Mouse (Mus musculus) limb, embryonic 10.5 days (tissue): ENCODE results near the gene Tmc5. TPM values are rescaled to one million over a fixed set of nuclear protein-coding genes. Genes with fewer than 3 reads are reported as not detected.

Experiments
- DNase-seq: peaks from one replicate; pipeline ENCODE4 v3.0.0-alpha.2; 2017; ENCODE audit warnings: low spot score
- H3K27ac ChIP-seq: fragments of 300-500 bp; sonication (generic); 2 replicates; pipeline ENCODE4 v1.5.1; 2016; ENCODE audit warnings: mild to moderate bottlenecking
- H3K27me3 ChIP-seq: fragments of 300-500 bp; sonication (generic); 2 replicates; pipeline ENCODE4 v1.6.1; 2016; ENCODE audit warnings: low read depth, mild to moderate bottlenecking; ENCODE audit not compliant: poor library complexity, severe bottlenecking
- H3K36me3 ChIP-seq: fragments of 300-500 bp; sonication (generic); 2 replicates; pipeline ENCODE4 v1.6.1; 2016; ENCODE audit warnings: mild to moderate bottlenecking, moderate library complexity
- H3K4me1 ChIP-seq: fragments of 300-500 bp; sonication (generic); 2 replicates; pipeline ENCODE4 v1.6.1; 2016
- H3K4me3 ChIP-seq: fragments of 300-500 bp; sonication (generic); 2 replicates; pipeline ENCODE4 v1.5.1; 2016; ENCODE audit warnings: mild to moderate bottlenecking, moderate library complexity
- H3K9me3 ChIP-seq: fragments of 300-500 bp; sonication (generic); replicated peaks from 2 replicates; pipeline ENCODE4 v1.6.1; 2016; ENCODE audit warnings: mild to moderate bottlenecking
- WGBS: fragments of 180-500 bp; shearing (Covaris S2); methylation state at CpG from one replicate; pipeline ENCODE4 v1.1.7; 2016; 5-methylcytosine and 5-hydroxymethylcytosine counted together
- polyA plus RNA-seq: library from polyadenylated mRNA; unstranded; fragments of >200 nt; fragmentation: Nextera tagmentation; extraction: Ambion mirVana; gene quantifications from 2 replicates; pipeline ENCODE4 v1.2.1, GENCODE M21; 2016

Tmc5 gene
- not detected in 2 replicates for polyA plus RNA-seq

DNA sequence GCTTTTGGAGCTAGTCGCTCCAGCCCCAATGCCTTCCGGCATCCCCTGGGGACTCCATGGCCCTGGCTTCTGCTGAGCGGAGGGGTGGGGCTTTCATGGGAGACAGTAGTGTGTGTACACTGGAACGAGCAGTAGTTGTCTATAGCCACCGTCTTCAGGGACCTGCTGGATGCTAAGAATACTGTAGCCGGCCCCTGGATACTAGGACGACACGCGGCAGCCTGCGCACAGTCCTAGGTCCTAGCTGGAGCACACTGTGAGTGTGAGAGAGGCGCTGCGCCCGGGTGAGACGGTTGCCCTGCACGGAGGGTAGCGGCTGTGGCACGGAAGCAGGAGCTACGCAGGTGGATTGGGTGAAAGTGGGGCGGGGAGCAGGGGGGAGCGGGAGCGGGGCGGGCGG is at the start of gene Tmc5:
Tmc5 (plus strand) TSS at position 97 of the 400 bp plus-strand sequence.
- Histone ChIP-seq H3K27me3 (peaks cover 59% of the 10 kb centered on the region), H3K9me3 (no peaks in the 10 kb centered on the region), H3K27ac (no peak within 1 kb of the TSS), H3K36me3 (no peaks in the 10 kb centered on the region), H3K4me3 (peak within 1 kb of the TSS; percentile 29), H3K4me1 (peaks cover 55% of the 10 kb centered on the region)
- 6% methylated on average over 23 of the region's 23 CpGs for WGBS
- no peak for DNase-seq

DNA sequence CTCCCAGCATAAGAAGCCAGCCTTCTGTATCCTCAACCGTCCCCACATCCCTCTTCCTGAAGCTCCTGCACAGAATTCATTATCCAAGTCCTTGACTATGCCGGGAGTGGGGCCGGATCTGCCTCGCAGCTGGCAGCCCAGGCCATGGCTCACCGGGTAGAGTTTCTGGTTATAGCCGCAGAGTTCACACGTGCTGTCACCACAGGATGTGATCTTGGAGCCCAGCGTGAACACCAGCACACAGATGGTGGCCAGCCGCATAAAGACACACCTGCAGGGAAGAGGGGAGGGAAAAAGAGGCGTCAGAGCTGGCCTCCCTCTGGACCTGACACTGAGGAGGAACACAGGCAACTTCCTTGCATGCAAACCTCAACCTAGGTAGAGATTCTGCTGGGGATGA is 49.6 kb upstream of the Tmc5 start:
- 73% methylated on average over 10 of the region's 10 CpGs for WGBS
- Histone ChIP-seq H3K36me3 (peaks cover 31% of the 10 kb centered on the region), H3K9me3 (0 out of 2 replicates have a peak, but pooled peaks cover under 1% of the 10 kb centered on the region), H3K27ac (no peak overlapping the region), H3K27me3 (no peaks in the 10 kb centered on the region), H3K4me3 (no peak overlapping the region), H3K4me1 (no peaks in the 10 kb centered on the region)
- no peak for DNase-seq

DNA sequence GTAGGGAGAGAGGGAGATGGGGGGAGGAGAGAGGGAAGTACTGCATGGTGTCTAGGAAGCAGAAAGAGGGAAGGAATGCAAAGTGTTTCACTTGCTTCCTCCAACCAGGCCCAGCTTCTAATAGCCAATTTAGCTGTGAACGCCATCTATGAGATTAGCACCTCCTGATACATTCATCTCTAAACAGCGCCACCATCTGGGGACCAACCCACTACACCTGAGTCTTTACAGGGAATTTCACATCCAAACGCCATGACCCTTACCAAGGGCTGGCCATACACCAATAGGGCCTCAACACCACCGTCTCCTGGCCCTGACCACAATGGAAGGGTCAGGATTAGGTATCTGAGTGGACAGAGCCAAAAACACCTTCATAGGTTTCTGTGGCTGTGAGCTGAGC is 43.2 kb upstream of the Tmc5 start:
- Histone ChIP-seq H3K9me3 (0 out of 2 replicates have a peak, but pooled peaks cover 3% of the 10 kb centered on the region), H3K27me3 (no peaks in the 10 kb centered on the region), H3K4me1 (no peaks in the 10 kb centered on the region), H3K27ac (no peak overlapping the region), H3K36me3 (peaks cover 30% of the 10 kb centered on the region), H3K4me3 (no peak overlapping the region)
- WGBS, result 71% methylated on average over 4 of the region's 4 CpGs
- no peak for DNase-seq

DNA sequence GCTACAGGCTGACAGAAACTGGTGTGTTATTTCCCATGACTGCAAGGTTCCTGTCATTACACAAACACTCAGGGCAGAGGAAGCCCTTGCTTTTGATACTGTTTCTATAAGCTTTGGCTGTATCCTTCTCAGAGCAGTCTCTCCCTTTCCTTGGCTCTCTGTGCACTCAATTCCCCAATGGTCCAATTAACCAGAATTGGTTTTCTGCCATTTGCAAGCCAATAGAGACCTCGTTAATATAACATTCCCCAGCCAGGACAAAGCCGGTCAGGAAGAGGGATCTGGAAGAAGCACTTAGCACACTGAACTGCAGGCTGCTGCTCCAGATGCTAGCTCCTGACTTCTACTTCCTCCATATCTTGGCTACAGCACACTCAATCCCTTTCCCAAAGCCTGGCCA is 42.8 kb upstream of the Tmc5 start:
- H3K9me3 ChIP-seq, result 0 out of 2 replicates have a peak, but pooled peaks cover 3% of the 10 kb centered on the region
- 86% methylated on average over 2 of the region's 2 CpGs for WGBS

GRCm38 (mm10) chr7:118569121-118569543 is 28.0 kb upstream of the Tmc5 start:
- H3K27me3 ChIP-seq, result no peaks in the 10 kb centered on the region
- no peak for DNase-seq
- no peaks in the 10 kb centered on the region for H3K9me3 ChIP-seq
- 87% methylated on average over 6 of the region's 6 CpGs for WGBS
- no peak overlapping the region for H3K27ac ChIP-seq
- H3K36me3 ChIP-seq, result peaks cover 4% of the 10 kb centered on the region; the same call in 1 of the 2 replicates
- H3K4me3 ChIP-seq, result no peak overlapping the region
- no peaks in the 10 kb centered on the region for H3K4me1 ChIP-seq

More for the DNA sequence above, 42.8 kb upstream of the Tmc5 start:
- peaks cover 28% of the 10 kb centered on the region for H3K36me3 ChIP-seq
- H3K27ac ChIP-seq, result no peak overlapping the region
- no peaks in the 10 kb centered on the region for H3K27me3 ChIP-seq
- H3K4me3 ChIP-seq, result no peak overlapping the region
- DNase-seq, result no peak
- no peaks in the 10 kb centered on the region for H3K4me1 ChIP-seq

DNA sequence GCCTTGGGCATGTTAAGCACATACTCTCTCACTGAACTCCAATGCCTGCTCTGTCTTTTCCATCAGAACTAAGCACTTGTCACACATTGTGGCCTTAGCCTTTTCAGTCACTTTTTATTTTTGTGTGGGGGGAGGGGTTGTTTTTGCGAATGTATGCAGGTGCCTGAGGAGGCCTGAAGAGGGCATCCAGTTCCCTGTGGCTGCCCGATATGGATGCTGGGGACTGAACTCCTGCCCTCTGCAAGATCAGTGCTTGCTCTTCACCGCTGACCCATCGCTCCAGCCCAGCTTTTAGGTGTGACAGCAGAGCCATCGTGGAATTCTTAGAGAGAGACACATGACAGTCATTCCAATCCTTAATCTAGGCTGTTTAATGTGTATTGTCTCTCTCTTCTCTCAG is 25.7 kb upstream of the Tmc5 start:
- H3K4me1 ChIP-seq, result no peaks in the 10 kb centered on the region
- H3K9me3 ChIP-seq, result no peaks in the 10 kb centered on the region
- WGBS, result 61% methylated on average over 5 of the region's 5 CpGs
- H3K27me3 ChIP-seq, result no peaks in the 10 kb centered on the region
- DNase-seq, result no peak
- H3K27ac ChIP-seq, result no peak overlapping the region
- no peak overlapping the region for H3K4me3 ChIP-seq
- no peaks in the 10 kb centered on the region for H3K36me3 ChIP-seq

DNA sequence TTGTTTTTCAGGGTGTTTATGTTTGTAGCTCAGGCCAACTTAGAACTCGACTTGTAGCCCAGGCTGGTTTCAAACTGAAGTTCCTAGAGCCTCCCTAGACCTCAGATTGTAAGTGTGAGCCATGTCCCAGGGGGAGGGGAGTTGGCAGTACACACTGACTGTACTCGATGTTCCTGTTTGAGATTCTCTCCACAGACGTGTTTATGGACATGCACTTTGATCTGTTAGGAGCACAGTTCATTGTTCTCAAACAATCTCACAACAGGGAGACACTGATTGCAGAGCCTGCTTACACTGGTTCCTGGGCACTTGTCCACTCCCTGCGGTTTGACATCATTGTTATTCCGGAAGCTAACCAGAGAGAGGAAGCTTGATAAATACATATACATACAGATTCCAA is 25.1 kb upstream of the Tmc5 start:
- Histone ChIP-seq H3K36me3 (no peaks in the 10 kb centered on the region), H3K27ac (no peak overlapping the region), H3K4me3 (no peak overlapping the region), H3K27me3 (no peaks in the 10 kb centered on the region), H3K9me3 (no peaks in the 10 kb centered on the region), H3K4me1 (no peaks in the 10 kb centered on the region)
- 78% methylated on average over 5 of the region's 5 CpGs for WGBS
- no peak for DNase-seq

- H3K4me3 ChIP-seq, result no peak overlapping the region
- no peaks in the 10 kb centered on the region for H3K27me3 ChIP-seq
- H3K9me3 ChIP-seq, result no peaks in the 10 kb centered on the region; the same call in 1 of the 2 replicates
- 78% methylated on average over 3 of the region's 3 CpGs for WGBS
- H3K36me3 ChIP-seq, result peaks cover 16% of the 10 kb centered on the region
- peaks cover 8% of the 10 kb centered on the region for H3K4me1 ChIP-seq
- peak overlapping the region; percentile 56 for H3K27ac ChIP-seq
- DNase-seq, result no peak
These were observed 18.8 kb upstream of the Tmc5 start for GRCm38 (mm10) chr7:118578269-118578668.

- H3K9me3 ChIP-seq, result no peaks in the 10 kb centered on the region; the same call in 1 of the 2 replicates
- H3K36me3 ChIP-seq, result peaks cover 16% of the 10 kb centered on the region
- H3K4me1 ChIP-seq, result peaks cover 23% of the 10 kb centered on the region
- H3K27ac ChIP-seq, result no peak overlapping the region
- 68% methylated on average over 2 of the region's 2 CpGs for WGBS
- H3K4me3 ChIP-seq, result no peak overlapping the region
- DNase-seq, result no peak
- no peaks in the 10 kb centered on the region for H3K27me3 ChIP-seq
These were observed 17.2 kb upstream of the Tmc5 start for GRCm38 (mm10) chr7:118579938-118580337.

- H3K27ac ChIP-seq, result peak overlapping the region; percentile 88; the same call in 1 of the 2 replicates
- WGBS, result 22% methylated on average over 7 of the region's 7 CpGs
These were observed 13.3 kb upstream of the Tmc5 start for GRCm38 (mm10) chr7:118583821-118584220.

DNA sequence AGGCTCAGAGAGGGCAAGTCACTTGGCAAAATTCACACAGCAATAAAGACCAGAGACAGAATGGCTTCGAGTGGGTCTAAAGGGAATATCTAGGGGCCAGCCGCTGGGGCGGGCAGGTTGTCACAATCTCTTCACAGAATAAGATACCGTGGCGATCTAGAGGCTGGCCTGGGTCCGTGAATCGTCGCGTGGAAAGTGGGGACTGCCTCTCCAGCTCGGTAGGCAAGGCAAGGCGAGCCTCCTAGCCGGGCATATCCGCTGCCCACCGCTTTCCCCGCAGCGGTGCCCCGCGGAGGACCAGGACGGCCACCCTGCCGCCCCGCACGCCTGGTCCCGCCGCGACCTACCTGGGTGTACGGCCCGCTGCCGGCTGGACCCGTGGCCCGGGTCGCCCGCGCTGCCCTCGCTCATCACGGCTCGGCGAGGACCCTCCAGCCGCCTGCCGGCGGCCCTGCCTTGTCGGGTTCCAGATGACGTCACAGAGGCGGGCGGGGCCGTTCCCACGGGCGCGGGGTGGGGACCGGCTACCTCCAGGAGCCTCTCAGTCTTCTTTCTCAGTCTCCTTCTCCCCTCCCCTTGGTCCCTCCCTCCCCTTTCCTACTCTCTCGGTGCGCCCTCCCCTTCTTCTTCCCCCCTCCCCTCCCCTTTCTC is 12.7 kb upstream of the Tmc5 start, which contains the start of gene Tmc7:
Tmc7 (minus strand) TSS at position 480 of the 651 bp plus-strand sequence.
- peak; percentile 88 for DNase-seq
- Histone ChIP-seq H3K36me3 (peaks cover 15% of the 10 kb centered on the region), H3K27ac (peak within 1 kb of the TSS; percentile 88), H3K4me1 (peaks cover 16% of the 10 kb centered on the region), H3K4me3 (peak within 1 kb of the TSS; percentile 78), H3K9me3 (no peaks in the 10 kb centered on the region; the same call in 1 of the 2 replicates), H3K27me3 (no peaks in the 10 kb centered on the region)
- WGBS, result under 1% methylated on average over 49 of the region's 51 CpGs

More at GRCm38 (mm10) chr7:118583821-118584220, 13.3 kb upstream of the Tmc5 start:
- DNase-seq, result no peak
- H3K27me3 ChIP-seq, result no peaks in the 10 kb centered on the region
- H3K36me3 ChIP-seq, result peaks cover 16% of the 10 kb centered on the region
- peak overlapping the region; percentile 78 for H3K4me3 ChIP-seq
- peaks cover 16% of the 10 kb centered on the region for H3K4me1 ChIP-seq
- no peaks in the 10 kb centered on the region; the same call in 1 of the 2 replicates for H3K9me3 ChIP-seq

- H3K27ac ChIP-seq, result 0 out of 2 replicates have a peak overlapping the region, but pooled peaks have one; percentile 88
- peaks cover 12% of the 10 kb centered on the region for H3K36me3 ChIP-seq
- WGBS, result 70% methylated on average over 5 of the region's 5 CpGs
- H3K4me1 ChIP-seq, result peaks cover 16% of the 10 kb centered on the region
- H3K9me3 ChIP-seq, result no peaks in the 10 kb centered on the region; the same call in 1 of the 2 replicates
- H3K27me3 ChIP-seq, result no peaks in the 10 kb centered on the region
- DNase-seq, result no peak
- peak overlapping the region; percentile 78 for H3K4me3 ChIP-seq
These were observed 12.2 kb upstream of the Tmc5 start for GRCm38 (mm10) chr7:118584926-118585325.

- WGBS, result 80% methylated on average over 6 of the region's 6 CpGs
These were observed 11.2 kb upstream of the Tmc5 start for GRCm38 (mm10) chr7:118585856-118586255.

More at GRCm38 (mm10) chr7:118585856-118586255, 11.2 kb upstream of the Tmc5 start:
- H3K27ac ChIP-seq, result no peak overlapping the region
- H3K27me3 ChIP-seq, result no peaks in the 10 kb centered on the region
- H3K4me1 ChIP-seq, result peaks cover 16% of the 10 kb centered on the region
- H3K36me3 ChIP-seq, result peaks cover 3% of the 10 kb centered on the region; the same call in 1 of the 2 replicates
- no peak for DNase-seq
- no peak overlapping the region for H3K4me3 ChIP-seq
- no peaks in the 10 kb centered on the region for H3K9me3 ChIP-seq
